Mouse (Mus musculus): ENCODE measurements around the gene Ptp4a2. TPM values are rescaled to one million over a fixed set of nuclear protein-coding genes. Genes with fewer than 3 reads are reported as not detected.

Ptp4a2 gene
- total RNA-seq, 1 experiment from 2014 or later = 505 TPM

GRCm38 (mm10) chr4:129875406-129875805, 64.4 kb downstream of the Ptp4a2 start:
- no peak for ATAC-seq (replicated peaks; ENCODE audit: insufficient number of reproducible peaks, low FRiP score, low TSS enrichment, poor library complexity, severe bottlenecking)

- ATAC-seq (replicated peaks; ENCODE audit: insufficient number of reproducible peaks, low FRiP score, low TSS enrichment, poor library complexity, severe bottlenecking) = peak; percentile 45
These were observed 66.1 kb downstream of the Ptp4a2 start for GRCm38 (mm10) chr4:129876831-129877764.

DNA sequence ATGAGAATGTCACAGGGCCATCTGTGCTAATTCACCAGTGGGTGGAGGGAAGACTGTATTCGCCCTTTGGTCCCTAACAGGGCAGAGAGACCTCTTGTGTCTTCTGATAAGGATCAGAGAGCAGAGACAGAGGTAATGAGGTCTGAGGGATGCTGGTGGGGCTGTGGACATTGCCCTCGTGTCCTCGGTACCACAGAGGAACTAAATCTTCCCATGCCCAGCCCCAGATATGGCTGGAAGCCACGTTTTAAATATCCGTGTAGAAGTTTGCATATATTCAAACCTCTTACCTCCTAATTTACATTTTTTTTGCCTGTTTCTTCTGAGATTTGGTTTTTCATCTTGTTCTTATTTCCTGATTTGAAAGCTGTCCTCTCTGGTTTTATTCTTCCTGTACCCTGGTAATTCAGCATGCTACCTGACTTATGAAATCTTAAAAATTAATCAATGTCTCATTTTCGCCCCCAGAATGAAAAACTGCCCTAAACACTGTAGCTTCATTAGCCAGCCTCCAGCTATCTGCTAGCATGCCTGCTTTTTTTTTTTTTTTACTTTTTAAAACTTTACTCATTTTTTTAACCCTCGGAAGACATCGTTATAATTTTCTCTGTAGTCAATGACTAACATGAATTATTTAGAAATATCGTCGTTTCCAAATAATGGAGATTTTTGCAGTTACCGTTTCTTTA, 67.1 kb downstream of the Ptp4a2 start:
- ATAC-seq (replicated peaks; ENCODE audit: insufficient number of reproducible peaks, low FRiP score, low TSS enrichment, poor library complexity, severe bottlenecking) = no peak

GRCm38 (mm10) chr4:129878656-129879145, 67.7 kb downstream of the Ptp4a2 start:
- ATAC-seq (replicated peaks; ENCODE audit: insufficient number of reproducible peaks, low FRiP score, low TSS enrichment, poor library complexity, severe bottlenecking) = no peak

- ATAC-seq (replicated peaks; ENCODE audit: insufficient number of reproducible peaks, low FRiP score, low TSS enrichment, poor library complexity, severe bottlenecking) = no peak
These were observed 68.3 kb downstream of the Ptp4a2 start for GRCm38 (mm10) chr4:129879206-129879780.

GRCm38 (mm10) chr4:129880615-129881014, 69.6 kb downstream of the Ptp4a2 start:
- ATAC-seq (replicated peaks; ENCODE audit: insufficient number of reproducible peaks, low FRiP score, low TSS enrichment, poor library complexity, severe bottlenecking) = no peak

- ATAC-seq (replicated peaks; ENCODE audit: insufficient number of reproducible peaks, low FRiP score, low TSS enrichment, poor library complexity, severe bottlenecking) = no peak
These were observed 70.6 kb downstream of the Ptp4a2 start for GRCm38 (mm10) chr4:129881661-129882060.

- peak; percentile 95 for ATAC-seq (replicated peaks; ENCODE audit: insufficient number of reproducible peaks, low FRiP score, low TSS enrichment, poor library complexity, severe bottlenecking)
These were observed 71.7 kb downstream of the Ptp4a2 start for GRCm38 (mm10) chr4:129882555-129883293.

GRCm38 (mm10) chr4:129884041-129884930, 73.3 kb downstream of the Ptp4a2 start:
- peak; percentile 47 for ATAC-seq (replicated peaks; ENCODE audit: insufficient number of reproducible peaks, low FRiP score, low TSS enrichment, poor library complexity, severe bottlenecking)

GRCm38 (mm10) chr4:129889661-129890060, 78.6 kb downstream of the Ptp4a2 start:
- no peak for ATAC-seq (replicated peaks; ENCODE audit: insufficient number of reproducible peaks, low FRiP score, low TSS enrichment, poor library complexity, severe bottlenecking)

DNA sequence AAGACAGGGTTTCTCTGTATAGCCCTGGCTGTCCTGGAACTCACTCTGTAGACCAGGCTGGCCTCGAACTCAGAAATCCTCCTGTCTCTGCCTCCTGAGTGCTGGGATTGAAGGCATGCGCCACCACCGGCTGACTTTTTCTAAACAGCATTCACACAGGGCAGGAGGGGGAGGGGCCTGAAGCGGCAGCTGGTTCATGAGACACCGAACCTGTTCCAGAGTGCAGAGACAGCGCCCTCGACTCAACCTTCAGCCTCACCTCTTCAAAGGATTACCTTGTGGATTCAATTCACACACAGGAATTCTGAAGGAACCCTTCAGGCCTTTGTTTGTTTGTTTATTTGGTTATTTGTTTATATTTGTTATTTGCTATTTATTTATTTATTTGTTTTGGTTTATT, 79.1 kb downstream of the Ptp4a2 start:
- no peak for ATAC-seq (replicated peaks; ENCODE audit: insufficient number of reproducible peaks, low FRiP score, low TSS enrichment, poor library complexity, severe bottlenecking)

GRCm38 (mm10) chr4:129894861-129895260, 83.8 kb downstream of the Ptp4a2 start:
- no peak for ATAC-seq (replicated peaks; ENCODE audit: insufficient number of reproducible peaks, low FRiP score, low TSS enrichment, poor library complexity, severe bottlenecking)

- 0 out of 2 replicates have a peak, but pooled peaks have one; percentile 56 for ATAC-seq (replicated peaks; ENCODE audit: insufficient number of reproducible peaks, low FRiP score, low TSS enrichment, poor library complexity, severe bottlenecking)
These were observed 87.8 kb downstream of the Ptp4a2 start for GRCm38 (mm10) chr4:129898815-129899214.

Other genes starting within 250 kb of the Ptp4a2 start
- 122 to 412 TPM (median 167 TPM) in 3 replicates for gene Lck, start 237.6 kb upstream of the Ptp4a2 start, total RNA-seq (2017)
- gene Fam167b, start 232.7 kb upstream of the Ptp4a2 start, total RNA-seq (2017) = not detected in 3 replicates
- gene Eif3i, start 210.6 kb upstream of the Ptp4a2 start, total RNA-seq (2017) = 109 to 129 TPM (median 125 TPM) in 3 replicates
- 189 to 234 TPM (median 226 TPM) in 3 replicates for gene Tmem234, start 210.6 kb upstream of the Ptp4a2 start, total RNA-seq (2017)
- 0.78 TPM in 1 of 3 replicates, not detected in the others for gene Dcdc2b, start 197.0 kb upstream of the Ptp4a2 start, total RNA-seq (2017)
- 13.5 to 20.9 TPM (median 15.1 TPM) in 3 replicates for gene Iqcc, start 192.1 kb upstream of the Ptp4a2 start, total RNA-seq (2017)
- gene Ccdc28b, start 187.3 kb upstream of the Ptp4a2 start, total RNA-seq (2017) = 30.9 to 112 TPM (median 62.0 TPM) in 3 replicates
- 27.6 to 67.4 TPM (median 64.4 TPM) in 3 replicates for gene Txlna, start 170.2 kb upstream of the Ptp4a2 start, total RNA-seq (2017)
- 16.8 to 32.2 TPM (median 18.2 TPM) in 3 replicates for gene Kpna6, start 138.5 kb upstream of the Ptp4a2 start, total RNA-seq (2017)
- gene Tmem39b, start 114.4 kb upstream of the Ptp4a2 start, total RNA-seq (2017) = 4.0 to 6.4 TPM (median 4.1 TPM) in 3 replicates
- 89.2 to 110 TPM (median 89.5 TPM) in 3 replicates for gene Khdrbs1, start 68.9 kb upstream of the Ptp4a2 start, total RNA-seq (2017)
- gene Spocd1, start 118.0 kb downstream of the Ptp4a2 start, total RNA-seq (2017) = not detected in 3 replicates
- gene Adgrb2, start 173.7 kb downstream of the Ptp4a2 start, total RNA-seq (2017) = 2.0 to 2.3 TPM in 2 of 3 replicates, not detected in the other
- gene Col16a1, start 236.6 kb downstream of the Ptp4a2 start, total RNA-seq (2017) = 0.19 TPM in 1 of 3 replicates, not detected in the others